Mouse (Mus musculus): ENCODE measurements around the gene Rora. TPM values are rescaled to one million over a fixed set of nuclear protein-coding genes. Genes with fewer than 3 reads are reported as not detected.

Rora gene
- polyA plus RNA-seq, 1 experiment from 2014 or later, result 4.7 TPM

GRCm38 (mm10) chr9:69334106-69334505 is 680.5 kb downstream of the Rora start:
- Histone ChIP-seq H3K4me1 (replicated peaks) (peaks cover 5% of the 10 kb centered on the region; the same call in 1 of the 2 replicates), H3K27me3 (replicated peaks) (no peaks in the 10 kb centered on the region), H3K36me3 (no peaks in the 10 kb centered on the region), H3K27ac (no peak overlapping the region), H3K4me2 (replicated peaks) (no peak overlapping the region), H3K4me3 (replicated peaks) (no peak overlapping the region), H3K9me3 (no peaks in the 10 kb centered on the region), H3K9ac (no peak overlapping the region)
- whole genome bisulfite sequencing, result 43% methylated on average over 8 of the region's 8 CpGs
- no peak for ATAC-seq

- no peak for ATAC-seq
- Histone ChIP-seq H3K9me3 (no peaks in the 10 kb centered on the region), H3K4me1 (replicated peaks) (peaks cover 5% of the 10 kb centered on the region; the same call in 1 of the 2 replicates), H3K4me3 (replicated peaks) (no peak overlapping the region), H3K9ac (no peak overlapping the region), H3K27me3 (replicated peaks) (no peaks in the 10 kb centered on the region), H3K4me2 (replicated peaks) (no peak overlapping the region), H3K36me3 (no peaks in the 10 kb centered on the region), H3K27ac (no peak overlapping the region)
- 83% methylated on average over 6 of the region's 6 CpGs for WGBS
Measured at GRCm38 (mm10) chr9:69336063-69336462, 682.5 kb downstream of the Rora start.

GRCm38 (mm10) chr9:69339199-69339598 is 685.6 kb downstream of the Rora start:
- Histone ChIP-seq H3K9me3 (no peaks in the 10 kb centered on the region), H3K4me2 (replicated peaks) (no peak overlapping the region), H3K36me3 (no peaks in the 10 kb centered on the region), H3K9ac (no peak overlapping the region), H3K27ac (no peak overlapping the region), H3K27me3 (replicated peaks) (no peaks in the 10 kb centered on the region), H3K4me1 (replicated peaks) (no peaks in the 10 kb centered on the region), H3K4me3 (replicated peaks) (no peak overlapping the region)
- no peak for ATAC-seq
- 80% methylated on average over 7 of the region's 7 CpGs for WGBS

- H3K4me1 ChIP-seq (replicated peaks), result no peaks in the 10 kb centered on the region
- no peak overlapping the region for H3K9ac ChIP-seq
- WGBS, result 79% methylated on average over 6 of the region's 6 CpGs
- no peak for ATAC-seq
- no peaks in the 10 kb centered on the region for H3K36me3 ChIP-seq
- H3K4me3 ChIP-seq (replicated peaks), result no peak overlapping the region
- H3K27me3 ChIP-seq (replicated peaks), result no peaks in the 10 kb centered on the region
- H3K9me3 ChIP-seq, result no peaks in the 10 kb centered on the region
- H3K27ac ChIP-seq, result no peak overlapping the region
- no peak overlapping the region for H3K4me2 ChIP-seq (replicated peaks)
Measured at GRCm38 (mm10) chr9:69339829-69340228, 686.2 kb downstream of the Rora start.

- H3K9ac ChIP-seq, result no peak overlapping the region
- no peaks in the 10 kb centered on the region for H3K27me3 ChIP-seq (replicated peaks)
- no peak overlapping the region for H3K27ac ChIP-seq
- 86% methylated on average over 7 of the region's 7 CpGs for WGBS
- no peaks in the 10 kb centered on the region for H3K36me3 ChIP-seq
- H3K4me1 ChIP-seq (replicated peaks), result no peaks in the 10 kb centered on the region
- ATAC-seq, result no peak
- H3K9me3 ChIP-seq, result no peaks in the 10 kb centered on the region
- no peak overlapping the region for H3K4me2 ChIP-seq (replicated peaks)
- H3K4me3 ChIP-seq (replicated peaks), result no peak overlapping the region
Measured at GRCm38 (mm10) chr9:69340421-69340820, 686.8 kb downstream of the Rora start.

- Histone ChIP-seq H3K4me3 (replicated peaks) (no peak overlapping the region), H3K36me3 (no peaks in the 10 kb centered on the region), H3K9ac (no peak overlapping the region), H3K4me1 (replicated peaks) (no peaks in the 10 kb centered on the region), H3K9me3 (no peaks in the 10 kb centered on the region), H3K27me3 (replicated peaks) (no peaks in the 10 kb centered on the region), H3K4me2 (replicated peaks) (no peak overlapping the region), H3K27ac (no peak overlapping the region)
- 89% methylated on average over 10 of the region's 10 CpGs for WGBS
- ATAC-seq, result no peak
Measured at GRCm38 (mm10) chr9:69343881-69344280, 690.3 kb downstream of the Rora start.

- ATAC-seq, result no peak
- Histone ChIP-seq H3K4me1 (replicated peaks) (no peaks in the 10 kb centered on the region), H3K9ac (no peak overlapping the region), H3K4me2 (replicated peaks) (no peak overlapping the region), H3K27me3 (replicated peaks) (no peaks in the 10 kb centered on the region), H3K36me3 (no peaks in the 10 kb centered on the region), H3K27ac (no peak overlapping the region), H3K4me3 (replicated peaks) (no peak overlapping the region), H3K9me3 (no peaks in the 10 kb centered on the region)
- WGBS, result 44% methylated on average over 6 of the region's 6 CpGs
Measured at GRCm38 (mm10) chr9:69345550-69345949, 692.0 kb downstream of the Rora start.

GRCm38 (mm10) chr9:69347796-69348195 is 694.2 kb downstream of the Rora start:
- Histone ChIP-seq H3K27ac (no peak overlapping the region), H3K9ac (no peak overlapping the region), H3K9me3 (no peaks in the 10 kb centered on the region), H3K4me1 (replicated peaks) (no peaks in the 10 kb centered on the region), H3K36me3 (no peaks in the 10 kb centered on the region), H3K4me2 (replicated peaks) (no peak overlapping the region), H3K4me3 (replicated peaks) (no peak overlapping the region), H3K27me3 (replicated peaks) (no peaks in the 10 kb centered on the region)
- WGBS, result 81% methylated on average over 6 of the region's 6 CpGs
- no peak for ATAC-seq

GRCm38 (mm10) chr9:69349537-69349936 is 696.0 kb downstream of the Rora start:
- 85% methylated on average over 2 of the region's 2 CpGs for WGBS
- Histone ChIP-seq H3K4me2 (replicated peaks) (no peak overlapping the region), H3K9me3 (no peaks in the 10 kb centered on the region), H3K4me3 (replicated peaks) (no peak overlapping the region), H3K36me3 (no peaks in the 10 kb centered on the region), H3K27ac (no peak overlapping the region), H3K27me3 (replicated peaks) (no peaks in the 10 kb centered on the region), H3K9ac (no peak overlapping the region), H3K4me1 (replicated peaks) (no peaks in the 10 kb centered on the region)
- ATAC-seq, result no peak

- Histone ChIP-seq H3K9ac (no peak overlapping the region), H3K36me3 (no peaks in the 10 kb centered on the region), H3K27me3 (replicated peaks) (no peaks in the 10 kb centered on the region), H3K4me1 (replicated peaks) (no peaks in the 10 kb centered on the region), H3K4me3 (replicated peaks) (no peak overlapping the region), H3K4me2 (replicated peaks) (no peak overlapping the region), H3K9me3 (no peaks in the 10 kb centered on the region), H3K27ac (no peak overlapping the region)
- ATAC-seq, result no peak
- WGBS, result 81% methylated on average over 6 of the region's 6 CpGs
Measured at GRCm38 (mm10) chr9:69354228-69354627, 700.6 kb downstream of the Rora start.

- no peaks in the 10 kb centered on the region for H3K36me3 ChIP-seq
- ATAC-seq, result no peak
- H3K4me1 ChIP-seq (replicated peaks), result no peaks in the 10 kb centered on the region
- no peak overlapping the region for H3K4me2 ChIP-seq (replicated peaks)
- no peak overlapping the region for H3K9ac ChIP-seq
- WGBS, result 31% methylated on average over 3 of the region's 3 CpGs
- H3K27me3 ChIP-seq (replicated peaks), result no peaks in the 10 kb centered on the region
- no peak overlapping the region for H3K27ac ChIP-seq
- no peak overlapping the region for H3K4me3 ChIP-seq (replicated peaks)
- H3K9me3 ChIP-seq, result no peaks in the 10 kb centered on the region
Measured at GRCm38 (mm10) chr9:69357834-69358233, 704.2 kb downstream of the Rora start.

- H3K4me2 ChIP-seq (replicated peaks), result no peak overlapping the region
- H3K27me3 ChIP-seq (replicated peaks), result no peaks in the 10 kb centered on the region
- H3K4me3 ChIP-seq (replicated peaks), result no peak overlapping the region
- no peak overlapping the region for H3K9ac ChIP-seq
- H3K27ac ChIP-seq, result no peak overlapping the region
- ATAC-seq, result no peak
- no peaks in the 10 kb centered on the region for H3K4me1 ChIP-seq (replicated peaks)
- WGBS, result 76% methylated on average over 6 of the region's 6 CpGs
- no peaks in the 10 kb centered on the region for H3K36me3 ChIP-seq
- H3K9me3 ChIP-seq, result no peaks in the 10 kb centered on the region
Measured at GRCm38 (mm10) chr9:69358797-69359196, 705.2 kb downstream of the Rora start.

- Histone ChIP-seq H3K27me3 (replicated peaks) (no peaks in the 10 kb centered on the region), H3K9me3 (no peaks in the 10 kb centered on the region), H3K27ac (no peak overlapping the region), H3K9ac (no peak overlapping the region), H3K4me3 (replicated peaks) (no peak overlapping the region), H3K4me1 (replicated peaks) (no peaks in the 10 kb centered on the region), H3K4me2 (replicated peaks) (no peak overlapping the region), H3K36me3 (no peaks in the 10 kb centered on the region)
- no peak for ATAC-seq
- 90% methylated on average over 8 of the region's 8 CpGs for WGBS
Measured at GRCm38 (mm10) chr9:69361951-69362445, 708.4 kb downstream of the Rora start.
